13 mouse cellular contexts compared by ENCODE assay signal in genomic region chr16:70358326-70358725, GRCm38 (mm10).
"Had no signal": no experiment of that assay in that cellular context is flagged by ENCODE, and none has a peak within 500 bp of the region (broad histone marks: within the 10 kb centered on the region; RNA-seq: fewer than 3 reads in every experiment).

No protein-coding gene starts in this region.

- ATAC-seq: midbrain, embryonic 13.5 days; midbrain, embryonic 15.5 days had no signal

- H3K27me3 ChIP-seq: midbrain, embryonic 13.5 days; midbrain, embryonic 15.5 days; neural tube, embryonic 12.5 days; stomach, embryonic 15.5 days had no signal

- H3K36me3 ChIP-seq: midbrain, embryonic 13.5 days; midbrain, embryonic 15.5 days; neural tube, embryonic 12.5 days had no signal

- H3K4me1 ChIP-seq: midbrain, embryonic 10.5 days; midbrain, embryonic 13.5 days; midbrain, embryonic 15.5 days; neural tube, embryonic 12.5 days; stomach, embryonic 15.5 days had no signal

- H3K4me3 ChIP-seq: midbrain, embryonic 10.5 days; midbrain, embryonic 13.5 days; midbrain, embryonic 15.5 days; neural tube, embryonic 12.5 days; stomach, embryonic 15.5 days had no signal

- DNase-seq: lung, adult 18-20 months; lung, embryonic 14.5 days; lung, postnatal 10 days; lung, postnatal 4 days; right cerebral cortex, postnatal 14 days; thymus, adult 2 months; thymus, postnatal 25 days; thymus, postnatal 4 days had no signal

- H3K9me3 ChIP-seq: midbrain, embryonic 15.5 days; neural tube, embryonic 12.5 days had no signal
